Mouse (Mus musculus) bone marrow macrophage, adult 2 months (primary cell): ENCODE results near the gene Nmrk2. TPM values are rescaled to one million over a fixed set of nuclear protein-coding genes. Genes with fewer than 3 reads are reported as not detected.

ENCODE experiments used
- H3K27ac ChIP-seq: 2 replicates; pipeline ENCODE4 v1.5.1; 2012; ENCODE audit warnings: low read depth, low read length; ENCODE audit not compliant: insufficient read depth
- H3K4me1 ChIP-seq: 2 replicates; pipeline ENCODE4 v1.6.1; 2012; ENCODE audit warnings: low read length; ENCODE audit not compliant: control insufficient read depth, insufficient read depth
- H3K4me3 ChIP-seq: 2 replicates; pipeline ENCODE4 v1.5.1; 2012; ENCODE audit warnings: mild to moderate bottlenecking, low read length, moderate library complexity; ENCODE audit not compliant: insufficient read depth
- CTCF ChIP-seq: IDR thresholded peaks from 2 replicates; pipeline ENCODE4 v1.5.1; 2012; ENCODE audit warnings: low read depth, mild to moderate bottlenecking, low read length, moderate library complexity
- POLR2A ChIP-seq: IDR thresholded peaks from 2 replicates; pipeline ENCODE4 v1.6.1; 2012; ENCODE audit warnings: mild to moderate bottlenecking, low read depth, low read length, borderline replicate concordance
- polyA plus RNA-seq: library from polyadenylated mRNA; stranded (reverse); fragments of >200 nt; gene quantifications from 2 replicates; pipeline ENCODE4 v1.2.4, GENCODE M21; 2012; ENCODE audit not compliant: missing spikeins, insufficient read depth, insufficient read length

Gene Nmrk2
- polyA plus RNA-seq, 1 experiment, result not detected

GRCm38 (mm10) chr10:81179451-81180342 is 22.2 kb downstream of the Nmrk2 start:
- H3K4me1 ChIP-seq, result peaks cover 20% of the 10 kb centered on the region
- H3K27ac ChIP-seq, result no peak overlapping the region
- H3K4me3 ChIP-seq, result no peak overlapping the region
- no peak for TF ChIP-seq POLR2A
- no peak for TF ChIP-seq CTCF

- no peak for TF ChIP-seq POLR2A
- no peak for TF ChIP-seq CTCF
- Histone ChIP-seq H3K4me3 (0 out of 2 replicates have a peak overlapping the region, but pooled peaks have one; percentile 2), H3K4me1 (peaks cover 16% of the 10 kb centered on the region), H3K27ac (no peak overlapping the region)
Measured at GRCm38 (mm10) chr10:81178927-81179326, 22.9 kb downstream of the Nmrk2 start.

- Histone ChIP-seq H3K27ac (peak overlapping the region; percentile 79; the same call in 1 of the 2 replicates), H3K4me1 (peaks cover 11% of the 10 kb centered on the region), H3K4me3 (peak overlapping the region; percentile 88)
- TF ChIP-seq CTCF (no peak), POLR2A (no peak)
Measured at GRCm38 (mm10) chr10:81177958-81178712, 23.7 kb downstream of the Nmrk2 start.

- Histone ChIP-seq H3K4me3 (peak overlapping the region; percentile 88), H3K4me1 (peaks cover 15% of the 10 kb centered on the region), H3K27ac (peak overlapping the region; percentile 79)
- no peak for TF ChIP-seq CTCF
Measured at GRCm38 (mm10) chr10:81177491-81177925, 24.3 kb downstream of the Nmrk2 start.

- H3K4me3 ChIP-seq, result peak within 1 kb of the TSS; percentile 88
- peaks cover 16% of the 10 kb centered on the region for H3K4me1 ChIP-seq
- TF ChIP-seq CTCF (no peak), POLR2A (peak; percentile 78; the same call in 1 of the 2 replicates)
- peak within 1 kb of the TSS; percentile 79 for H3K27ac ChIP-seq
Measured at GRCm38 (mm10) chr10:81176466-81177271, 25.2 kb downstream of the Nmrk2 start, which contains the start of gene Eef2. Gene Eef2, plus strand, starts transcription at chr10:81176631.

- peak overlapping the region; percentile 41 for H3K4me3 ChIP-seq
- peaks cover 16% of the 10 kb centered on the region for H3K4me1 ChIP-seq
- H3K27ac ChIP-seq, result peak overlapping the region; percentile 27
- TF ChIP-seq CTCF (no peak), POLR2A (no peak)
Measured at GRCm38 (mm10) chr10:81175936-81176465, 25.9 kb downstream of the Nmrk2 start.

- Histone ChIP-seq H3K4me1 (peaks cover 16% of the 10 kb centered on the region), H3K27ac (peak overlapping the region; percentile 34), H3K4me3 (peak overlapping the region; percentile 13)
Measured at GRCm38 (mm10) chr10:81175345-81175701, 26.5 kb downstream of the Nmrk2 start.

- TF ChIP-seq POLR2A, result no peak
- TF ChIP-seq CTCF, result peak; percentile 50; the same call in 1 of the 2 replicates
- H3K4me1 ChIP-seq, result peaks cover 16% of the 10 kb centered on the region
- peak overlapping the region; percentile 34 for H3K27ac ChIP-seq
- H3K4me3 ChIP-seq, result peak overlapping the region; percentile 13
Measured at GRCm38 (mm10) chr10:81174617-81175344, 27.1 kb downstream of the Nmrk2 start.

- TF ChIP-seq CTCF, result no peak
- TF ChIP-seq POLR2A, result no peak
- peaks cover 15% of the 10 kb centered on the region for H3K4me1 ChIP-seq
Measured at GRCm38 (mm10) chr10:81173132-81173531, 28.7 kb downstream of the Nmrk2 start.

GRCm38 (mm10) chr10:81169411-81169900 is 32.4 kb downstream of the Nmrk2 start:
- Histone ChIP-seq H3K4me3 (peak overlapping the region; percentile 85), H3K4me1 (peaks cover 10% of the 10 kb centered on the region; the same call in 1 of the 2 replicates), H3K27ac (peak overlapping the region; percentile 9; the same call in 1 of the 2 replicates)

More at GRCm38 (mm10) chr10:81173132-81173531, 28.7 kb downstream of the Nmrk2 start:
- peak overlapping the region; percentile 40 for H3K4me3 ChIP-seq
- peak overlapping the region; percentile 82 for H3K27ac ChIP-seq
